Mouse (Mus musculus): ENCODE data around the gene Hist1h3c. TPM values are rescaled to one million over a fixed set of nuclear protein-coding genes. Genes with fewer than 3 reads are reported as not detected.
"Not testable (repeated sequence)": the region's sequence is repeated elsewhere in the genome, so short reads cannot be mapped to it uniquely, and the experiment has no call there.

The Hist1h3c gene
- polyA plus RNA-seq, 1 experiment from 2014 or later: 8.4 TPM

GRCm38 (mm10) chr13:23708041-23708440 is 37.4 kb downstream of the Hist1h3c start:
- no peak for ATAC-seq (ENCODE audit: insufficient number of reproducible peaks, insufficient read depth, low FRiP score, low read depth)
- no peak overlapping the region for H3K9ac ChIP-seq (replicated peaks; ENCODE audit: low read depth, low read length)
- no peak overlapping the region for H3K4me2 ChIP-seq (replicated peaks; ENCODE audit: low read depth, low read length)

DNA sequence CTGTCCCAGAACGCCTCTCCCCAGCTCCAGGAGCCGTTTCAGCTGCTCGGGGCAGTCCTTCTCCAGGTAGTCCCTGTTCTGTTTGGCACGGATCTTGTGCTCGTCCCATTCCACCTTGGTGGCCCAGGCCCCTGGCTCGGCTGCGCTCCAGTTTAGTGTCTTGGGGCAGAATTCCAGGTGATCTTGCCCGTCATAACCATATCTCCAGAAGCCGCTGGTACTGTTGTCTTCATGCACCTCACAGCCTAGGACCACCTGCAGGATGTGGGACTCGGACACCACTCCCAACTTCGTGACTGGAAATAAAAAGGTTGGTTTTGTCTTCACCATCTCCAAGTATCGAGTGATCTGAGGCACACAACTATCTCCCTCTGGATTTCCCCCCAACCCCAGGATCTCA is 38.6 kb downstream of the Hist1h3c start:
- Histone ChIP-seq H3K36me3 (ENCODE audit: control insufficient read depth, insufficient read depth, low read length) (no peaks in the 10 kb centered on the region), H3K9me3 (ENCODE audit: control insufficient read depth, low read depth, low read length) (no peaks in the 10 kb centered on the region), H3K4me2 (replicated peaks; ENCODE audit: low read depth, low read length) (no peak overlapping the region), H3K4me3 (ENCODE audit: low read depth, low read length) (no peak overlapping the region), H3K27me3 (ENCODE audit: control insufficient read depth, insufficient read depth, low read length) (no peaks in the 10 kb centered on the region), H3K27ac (ENCODE audit: low read length) (no peak overlapping the region), H3K9ac (replicated peaks; ENCODE audit: low read depth, low read length) (no peak overlapping the region), H3K4me1 (ENCODE audit: control insufficient read depth, insufficient read depth, low read length) (no peaks in the 10 kb centered on the region)
- ATAC-seq (ENCODE audit: insufficient number of reproducible peaks, insufficient read depth, low FRiP score, low read depth): no peak
- WGBS: 94% methylated on average over 12 of the region's 12 CpGs

More at GRCm38 (mm10) chr13:23708041-23708440, 37.4 kb downstream of the Hist1h3c start:
- Histone ChIP-seq H3K4me3 (ENCODE audit: low read depth, low read length) (no peak overlapping the region), H3K9me3 (ENCODE audit: control insufficient read depth, low read depth, low read length) (no peaks in the 10 kb centered on the region), H3K4me1 (ENCODE audit: control insufficient read depth, insufficient read depth, low read length) (no peaks in the 10 kb centered on the region), H3K27ac (ENCODE audit: low read length) (no peak overlapping the region), H3K27me3 (ENCODE audit: control insufficient read depth, insufficient read depth, low read length) (no peaks in the 10 kb centered on the region), H3K36me3 (ENCODE audit: control insufficient read depth, insufficient read depth, low read length) (no peaks in the 10 kb centered on the region)
- 80% methylated on average over 4 of the region's 4 CpGs for WGBS

GRCm38 (mm10) chr13:23705751-23706356 is 39.5 kb downstream of the Hist1h3c start:
- peaks cover 3% of the 10 kb centered on the region; the same call in 1 of the 2 replicates for H3K4me1 ChIP-seq (ENCODE audit: control insufficient read depth, insufficient read depth, low read length)
- H3K4me2 ChIP-seq (replicated peaks; ENCODE audit: low read depth, low read length): no peak overlapping the region
- H3K9me3 ChIP-seq (ENCODE audit: control insufficient read depth, low read depth, low read length): no peaks in the 10 kb centered on the region
- no peak for ATAC-seq (ENCODE audit: insufficient number of reproducible peaks, insufficient read depth, low FRiP score, low read depth)
- H3K36me3 ChIP-seq (ENCODE audit: control insufficient read depth, insufficient read depth, low read length): no peaks in the 10 kb centered on the region
- no peak overlapping the region for H3K4me3 ChIP-seq (ENCODE audit: low read depth, low read length)
- H3K27me3 ChIP-seq (ENCODE audit: control insufficient read depth, insufficient read depth, low read length): no peaks in the 10 kb centered on the region
- no peak overlapping the region for H3K9ac ChIP-seq (replicated peaks; ENCODE audit: low read depth, low read length)
- no peak overlapping the region for H3K27ac ChIP-seq (ENCODE audit: low read length)
- 94% methylated on average over 7 of the region's 7 CpGs for WGBS

DNA sequence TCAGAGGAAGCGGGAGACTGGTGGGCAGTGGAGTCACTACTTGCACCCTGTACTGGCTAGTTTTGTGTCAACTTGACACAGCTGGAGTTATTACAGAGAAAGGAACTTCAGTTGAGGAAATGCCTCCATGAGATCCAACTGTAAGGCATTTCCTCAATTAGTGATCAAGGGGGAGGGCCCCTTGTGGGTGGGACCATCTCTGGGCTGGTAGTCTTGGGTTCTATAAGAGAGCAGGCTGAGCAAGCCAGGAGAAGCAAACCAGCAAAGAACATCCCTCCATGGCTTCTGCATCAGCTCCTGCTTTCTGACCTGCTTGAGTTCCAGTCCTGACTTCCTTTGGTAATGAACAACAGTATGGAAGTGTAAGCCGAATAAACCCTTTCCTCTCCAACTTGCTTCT is 42.6 kb downstream of the Hist1h3c start:
- H3K27me3 ChIP-seq (ENCODE audit: control insufficient read depth, insufficient read depth, low read length); H3K4me2 ChIP-seq (replicated peaks; ENCODE audit: low read depth, low read length); ATAC-seq (ENCODE audit: insufficient number of reproducible peaks, insufficient read depth, low FRiP score, low read depth); H3K4me3 ChIP-seq (ENCODE audit: low read depth, low read length); H3K9ac ChIP-seq (replicated peaks; ENCODE audit: low read depth, low read length); H3K36me3 ChIP-seq (ENCODE audit: control insufficient read depth, insufficient read depth, low read length); H3K27ac ChIP-seq (ENCODE audit: low read length); H3K9me3 ChIP-seq (ENCODE audit: control insufficient read depth, low read depth, low read length); H3K4me1 ChIP-seq (ENCODE audit: control insufficient read depth, insufficient read depth, low read length): not testable (repeated sequence)
- 72% methylated on average over 2 of the region's 2 CpGs for WGBS

- ATAC-seq (ENCODE audit: insufficient number of reproducible peaks, insufficient read depth, low FRiP score, low read depth): no peak
- Histone ChIP-seq H3K4me2 (replicated peaks; ENCODE audit: low read depth, low read length) (no peak overlapping the region), H3K9me3 (ENCODE audit: control insufficient read depth, low read depth, low read length) (no peaks in the 10 kb centered on the region), H3K4me3 (ENCODE audit: low read depth, low read length) (no peak overlapping the region), H3K27me3 (ENCODE audit: control insufficient read depth, insufficient read depth, low read length) (no peaks in the 10 kb centered on the region), H3K4me1 (ENCODE audit: control insufficient read depth, insufficient read depth, low read length) (peaks cover 9% of the 10 kb centered on the region; the same call in 1 of the 2 replicates), H3K36me3 (ENCODE audit: control insufficient read depth, insufficient read depth, low read length) (no peaks in the 10 kb centered on the region), H3K27ac (ENCODE audit: low read length) (no peak overlapping the region), H3K9ac (replicated peaks; ENCODE audit: low read depth, low read length) (no peak overlapping the region)
- WGBS: 80% methylated on average over 4 of the region's 4 CpGs
Observed at GRCm38 (mm10) chr13:23702220-23702619, 43.2 kb downstream of the Hist1h3c start.

DNA sequence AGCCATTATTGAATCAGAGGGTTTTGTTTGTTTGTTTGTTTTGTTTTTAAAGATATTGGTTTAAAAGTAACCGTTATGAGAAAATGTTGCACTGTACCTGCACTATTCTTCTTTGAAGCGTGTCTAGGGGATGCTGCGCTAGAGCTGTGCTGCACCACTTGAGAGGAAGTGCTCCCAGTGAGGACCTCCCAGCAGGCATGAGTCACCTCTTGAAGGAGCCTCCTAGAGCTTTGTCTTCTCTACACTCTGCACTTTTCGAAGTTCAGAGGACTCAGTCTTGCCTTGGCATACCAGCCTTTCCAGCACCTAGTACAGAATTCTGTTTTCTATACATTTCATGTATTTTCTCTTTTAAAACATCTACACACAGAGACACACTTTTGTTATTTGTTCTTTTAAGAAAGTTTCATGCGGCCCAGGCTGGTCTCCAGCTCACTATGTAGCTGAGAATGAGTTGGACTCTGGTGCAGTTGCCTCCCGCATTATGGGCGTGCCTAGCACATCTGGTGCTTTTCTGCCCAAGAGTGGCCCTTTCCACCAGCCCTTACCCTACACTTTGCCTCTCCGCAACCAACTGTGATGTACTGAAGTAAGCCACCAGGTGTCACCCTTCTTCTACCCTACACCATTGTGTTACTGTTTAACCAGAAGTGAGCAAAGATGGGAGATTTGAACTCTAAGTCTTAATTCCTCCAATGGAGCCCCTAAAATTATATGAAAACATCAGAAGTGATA is 44.4 kb downstream of the Hist1h3c start:
- Histone ChIP-seq H3K4me3 (ENCODE audit: low read depth, low read length) (no peak overlapping the region), H3K9ac (replicated peaks; ENCODE audit: low read depth, low read length) (no peak overlapping the region), H3K36me3 (ENCODE audit: control insufficient read depth, insufficient read depth, low read length) (no peaks in the 10 kb centered on the region), H3K4me2 (replicated peaks; ENCODE audit: low read depth, low read length) (no peak overlapping the region), H3K4me1 (ENCODE audit: control insufficient read depth, insufficient read depth, low read length) (peaks cover 9% of the 10 kb centered on the region; the same call in 1 of the 2 replicates), H3K27ac (ENCODE audit: low read length) (no peak overlapping the region), H3K9me3 (ENCODE audit: control insufficient read depth, low read depth, low read length) (no peaks in the 10 kb centered on the region), H3K27me3 (ENCODE audit: control insufficient read depth, insufficient read depth, low read length) (no peaks in the 10 kb centered on the region)
- ATAC-seq (ENCODE audit: insufficient number of reproducible peaks, insufficient read depth, low FRiP score, low read depth): peak; percentile 39; the same call in 1 of the 2 replicates
- WGBS: 27% methylated on average over 8 of the region's 8 CpGs

- H3K9me3 ChIP-seq (ENCODE audit: control insufficient read depth, low read depth, low read length): no peaks in the 10 kb centered on the region
- peaks cover 9% of the 10 kb centered on the region; the same call in 1 of the 2 replicates for H3K4me1 ChIP-seq (ENCODE audit: control insufficient read depth, insufficient read depth, low read length)
- H3K27ac ChIP-seq (ENCODE audit: low read length): no peak overlapping the region
- no peaks in the 10 kb centered on the region for H3K36me3 ChIP-seq (ENCODE audit: control insufficient read depth, insufficient read depth, low read length)
- WGBS: 65% methylated on average over 3 of the region's 3 CpGs
- H3K4me3 ChIP-seq (ENCODE audit: low read depth, low read length): no peak overlapping the region
- H3K4me2 ChIP-seq (replicated peaks; ENCODE audit: low read depth, low read length): no peak overlapping the region
- H3K9ac ChIP-seq (replicated peaks; ENCODE audit: low read depth, low read length): no peak overlapping the region
- no peak for ATAC-seq (ENCODE audit: insufficient number of reproducible peaks, insufficient read depth, low FRiP score, low read depth)
- no peaks in the 10 kb centered on the region for H3K27me3 ChIP-seq (ENCODE audit: control insufficient read depth, insufficient read depth, low read length)
Observed at GRCm38 (mm10) chr13:23699767-23700166, 45.6 kb downstream of the Hist1h3c start.

DNA sequence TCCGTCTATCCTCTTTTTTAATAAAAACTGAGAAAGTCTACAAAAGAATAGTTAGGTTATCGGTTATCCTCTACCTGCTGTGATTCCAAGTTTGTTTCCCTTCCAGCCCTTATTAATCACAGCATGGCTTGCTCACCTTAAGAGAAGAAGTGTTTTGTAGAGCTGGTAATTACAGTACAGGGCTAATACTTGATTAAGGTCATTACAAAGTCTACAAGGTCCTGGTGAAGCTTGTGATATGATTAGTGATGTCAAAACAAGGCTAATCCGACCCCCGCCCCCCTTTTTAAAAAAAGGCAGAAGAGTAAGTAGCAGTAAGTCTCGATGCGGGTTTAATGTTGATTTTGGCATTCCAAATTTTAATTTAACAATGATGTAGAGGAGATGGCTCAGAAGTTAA is 46.4 kb downstream of the Hist1h3c start:
- no peaks in the 10 kb centered on the region for H3K9me3 ChIP-seq (ENCODE audit: control insufficient read depth, low read depth, low read length)
- H3K9ac ChIP-seq (replicated peaks; ENCODE audit: low read depth, low read length): no peak overlapping the region
- peak overlapping the region; percentile 76 for H3K27ac ChIP-seq (ENCODE audit: low read length)
- H3K4me2 ChIP-seq (replicated peaks; ENCODE audit: low read depth, low read length): peak overlapping the region; percentile 29; the same call in 1 of the 2 replicates
- WGBS: 59% methylated on average over 6 of the region's 6 CpGs
- peaks cover 9% of the 10 kb centered on the region; the same call in 1 of the 2 replicates for H3K4me1 ChIP-seq (ENCODE audit: control insufficient read depth, insufficient read depth, low read length)
- H3K27me3 ChIP-seq (ENCODE audit: control insufficient read depth, insufficient read depth, low read length): no peaks in the 10 kb centered on the region
- H3K4me3 ChIP-seq (ENCODE audit: low read depth, low read length): no peak overlapping the region
- ATAC-seq (ENCODE audit: insufficient number of reproducible peaks, insufficient read depth, low FRiP score, low read depth): no peak
- no peaks in the 10 kb centered on the region for H3K36me3 ChIP-seq (ENCODE audit: control insufficient read depth, insufficient read depth, low read length)
